Mouse (Mus musculus): Measurements from ENCODE around the gene Pcbp1. TPM values are rescaled to one million over a fixed set of nuclear protein-coding genes. Genes with fewer than 3 reads are reported as not detected.
A peak's percentile ranks its signal among the peaks of the same experiment; 100 is the strongest.
"Not testable (repeated sequence)": the region's sequence is repeated elsewhere in the genome, so short reads cannot be mapped to it uniquely, and the experiment has no call there.

Pcbp1 gene
- 488 and 506 TPM in 2 replicates for polyA plus RNA-seq (2015; fragmentation: Nextera tagmentation; extraction: Ambion mirVana)

- Histone ChIP-seq H3K36me3 (peaks cover 29% of the 10 kb centered on the region), H3K4me3 (replicated peaks) (peak within 1 kb of the TSS; percentile 87), H3K4me2 (peak within 1 kb of the TSS; percentile 67), H3K27ac (peak within 1 kb of the TSS; percentile 99), H3K9me3 (replicated peaks) (no peaks in the 10 kb centered on the region), H3K4me1 (peaks cover 25% of the 10 kb centered on the region), H3K9ac (peak within 1 kb of the TSS; percentile 96), H3K27me3 (no peaks in the 10 kb centered on the region)
- ATAC-seq (replicated peaks; ENCODE audit: low FRiP score), result peak; percentile 86
- under 1% methylated on average over 91 of the region's 120 CpGs for WGBS
Measured at GRCm38 (mm10) chr6:86526032-86526960, at the start of gene Pcbp1. TSS of gene Pcbp1 (minus strand) at chr6:86526321.

GRCm38 (mm10) chr6:86574495-86574894 is 48.4 kb upstream of the Pcbp1 start:
- Histone ChIP-seq H3K27ac (no peak overlapping the region), H3K4me3 (replicated peaks) (no peak overlapping the region), H3K9ac (no peak overlapping the region), H3K4me2 (no peak overlapping the region), H3K36me3 (no peaks in the 10 kb centered on the region), H3K9me3 (replicated peaks) (no peaks in the 10 kb centered on the region), H3K27me3 (no peaks in the 10 kb centered on the region), H3K4me1 (peaks cover 17% of the 10 kb centered on the region)
- ATAC-seq (replicated peaks; ENCODE audit: low FRiP score), result no peak
- 91% methylated on average over 3 of the region's 3 CpGs for WGBS

GRCm38 (mm10) chr6:86570830-86571229 is 44.7 kb upstream of the Pcbp1 start:
- ATAC-seq (replicated peaks; ENCODE audit: low FRiP score), result no peak
- H3K4me3 ChIP-seq (replicated peaks), result no peak overlapping the region
- peaks cover 15% of the 10 kb centered on the region for H3K4me1 ChIP-seq
- H3K27ac ChIP-seq, result no peak overlapping the region
- no peaks in the 10 kb centered on the region for H3K27me3 ChIP-seq
- no peak overlapping the region for H3K4me2 ChIP-seq
- no peak overlapping the region for H3K9ac ChIP-seq
- peaks cover 12% of the 10 kb centered on the region for H3K36me3 ChIP-seq
- WGBS, result 57% methylated on average over 9 of the region's 9 CpGs
- H3K9me3 ChIP-seq (replicated peaks), result no peaks in the 10 kb centered on the region

DNA sequence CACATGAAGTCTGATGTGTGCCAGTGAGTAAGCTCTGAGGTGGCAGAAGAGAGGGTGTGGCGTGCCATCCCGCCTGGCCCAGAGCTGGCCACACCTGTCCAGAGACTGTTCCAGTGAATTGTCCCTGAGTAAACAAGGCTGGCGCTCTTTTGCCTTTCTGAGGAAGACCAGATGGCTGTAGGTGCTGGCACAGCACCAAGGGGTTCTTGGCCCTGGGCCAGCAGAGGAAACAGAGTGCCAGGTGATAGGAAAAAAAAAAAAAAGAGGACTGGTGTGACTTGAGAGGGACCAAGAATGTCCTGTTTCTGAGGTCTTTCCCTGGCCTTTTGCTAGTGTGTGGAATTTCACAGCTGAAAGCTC is 43.3 kb upstream of the Pcbp1 start:
- no peak overlapping the region for H3K9ac ChIP-seq
- no peak overlapping the region for H3K4me3 ChIP-seq (replicated peaks)
- peaks cover 15% of the 10 kb centered on the region for H3K4me1 ChIP-seq
- H3K27me3 ChIP-seq, result no peaks in the 10 kb centered on the region
- H3K4me2 ChIP-seq, result no peak overlapping the region
- ATAC-seq (replicated peaks; ENCODE audit: low FRiP score), result no peak; the same call in 1 of the 2 replicates
- WGBS, result 50% methylated on average over 3 of the region's 3 CpGs
- H3K9me3 ChIP-seq (replicated peaks), result no peaks in the 10 kb centered on the region
- 0 out of 2 replicates have a peak overlapping the region, but pooled peaks have one; percentile 1 for H3K27ac ChIP-seq
- peaks cover 26% of the 10 kb centered on the region for H3K36me3 ChIP-seq

GRCm38 (mm10) chr6:86568816-86569460 is 42.8 kb upstream of the Pcbp1 start:
- Histone ChIP-seq H3K4me2 (no peak overlapping the region), H3K4me1 (peaks cover 15% of the 10 kb centered on the region), H3K27me3 (no peaks in the 10 kb centered on the region), H3K36me3 (peaks cover 30% of the 10 kb centered on the region), H3K27ac (0 out of 2 replicates have a peak overlapping the region, but pooled peaks have one; percentile 1), H3K9ac (no peak overlapping the region), H3K9me3 (replicated peaks) (no peaks in the 10 kb centered on the region), H3K4me3 (replicated peaks) (no peak overlapping the region)
- WGBS, result 53% methylated on average over 3 of the region's 3 CpGs
- ATAC-seq (replicated peaks; ENCODE audit: low FRiP score), result no peak

- no peak overlapping the region for H3K4me3 ChIP-seq (replicated peaks)
- no peaks in the 10 kb centered on the region for H3K27me3 ChIP-seq
- ATAC-seq (replicated peaks; ENCODE audit: low FRiP score), result no peak
- H3K4me2 ChIP-seq, result no peak overlapping the region
- WGBS, result 97% methylated on average over 2 of the region's 2 CpGs
- H3K4me1 ChIP-seq, result peaks cover 12% of the 10 kb centered on the region
- H3K9me3 ChIP-seq (replicated peaks), result no peaks in the 10 kb centered on the region
- peaks cover 57% of the 10 kb centered on the region for H3K36me3 ChIP-seq
- no peak overlapping the region for H3K27ac ChIP-seq
- no peak overlapping the region for H3K9ac ChIP-seq
Measured at GRCm38 (mm10) chr6:86565782-86566181, 39.7 kb upstream of the Pcbp1 start.

GRCm38 (mm10) chr6:86557182-86557581 is 31.1 kb upstream of the Pcbp1 start:
- not testable (repeated sequence) for H3K4me3 ChIP-seq (replicated peaks); H3K27ac ChIP-seq; H3K4me1 ChIP-seq; H3K9ac ChIP-seq; ATAC-seq (replicated peaks; ENCODE audit: low FRiP score); H3K4me2 ChIP-seq; H3K27me3 ChIP-seq; H3K9me3 ChIP-seq (replicated peaks)
- WGBS, result 85% methylated on average over 1 of the region's 1 CpGs
- peaks cover 82% of the 10 kb centered on the region for H3K36me3 ChIP-seq

GRCm38 (mm10) chr6:86556345-86557058 is 30.4 kb upstream of the Pcbp1 start:
- H3K4me3 ChIP-seq (replicated peaks), result no peak overlapping the region
- WGBS, result 95% methylated on average over 3 of the region's 3 CpGs
- no peak overlapping the region for H3K27ac ChIP-seq
- no peak overlapping the region for H3K9ac ChIP-seq
- no peak overlapping the region for H3K4me2 ChIP-seq
- peaks cover 83% of the 10 kb centered on the region for H3K36me3 ChIP-seq
- H3K9me3 ChIP-seq (replicated peaks), result no peaks in the 10 kb centered on the region
- H3K4me1 ChIP-seq, result no peaks in the 10 kb centered on the region
- no peak for ATAC-seq (replicated peaks; ENCODE audit: low FRiP score)
- H3K27me3 ChIP-seq, result no peaks in the 10 kb centered on the region

DNA sequence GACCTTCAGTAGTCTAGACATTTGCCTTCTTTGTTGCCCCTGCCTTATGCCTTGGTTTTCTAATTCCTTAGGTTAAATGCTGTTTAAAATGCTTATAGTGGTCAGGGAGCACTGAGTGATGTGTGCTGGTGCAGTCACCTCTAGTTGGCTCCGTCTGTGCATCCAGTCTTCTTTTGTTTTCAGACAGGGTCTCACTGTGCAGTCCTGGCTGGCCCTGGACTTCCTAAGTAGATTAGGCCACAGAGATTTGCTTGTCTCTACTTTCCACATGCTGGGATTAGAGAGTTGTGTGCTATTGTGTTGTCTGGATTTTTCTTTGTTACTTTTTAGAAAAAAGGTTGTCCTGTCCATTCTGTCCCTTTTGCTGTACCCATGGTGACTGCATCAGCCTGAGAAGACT is 24.5 kb upstream of the Pcbp1 start:
- H3K9me3 ChIP-seq (replicated peaks), result no peaks in the 10 kb centered on the region
- H3K27ac ChIP-seq, result no peak overlapping the region
- WGBS, result 83% methylated on average over 1 of the region's 1 CpGs
- no peak overlapping the region for H3K4me2 ChIP-seq
- H3K9ac ChIP-seq, result no peak overlapping the region
- ATAC-seq (replicated peaks; ENCODE audit: low FRiP score), result no peak
- H3K36me3 ChIP-seq, result peaks cover 84% of the 10 kb centered on the region
- no peaks in the 10 kb centered on the region for H3K27me3 ChIP-seq
- no peak overlapping the region for H3K4me3 ChIP-seq (replicated peaks)
- peaks cover 7% of the 10 kb centered on the region for H3K4me1 ChIP-seq

DNA sequence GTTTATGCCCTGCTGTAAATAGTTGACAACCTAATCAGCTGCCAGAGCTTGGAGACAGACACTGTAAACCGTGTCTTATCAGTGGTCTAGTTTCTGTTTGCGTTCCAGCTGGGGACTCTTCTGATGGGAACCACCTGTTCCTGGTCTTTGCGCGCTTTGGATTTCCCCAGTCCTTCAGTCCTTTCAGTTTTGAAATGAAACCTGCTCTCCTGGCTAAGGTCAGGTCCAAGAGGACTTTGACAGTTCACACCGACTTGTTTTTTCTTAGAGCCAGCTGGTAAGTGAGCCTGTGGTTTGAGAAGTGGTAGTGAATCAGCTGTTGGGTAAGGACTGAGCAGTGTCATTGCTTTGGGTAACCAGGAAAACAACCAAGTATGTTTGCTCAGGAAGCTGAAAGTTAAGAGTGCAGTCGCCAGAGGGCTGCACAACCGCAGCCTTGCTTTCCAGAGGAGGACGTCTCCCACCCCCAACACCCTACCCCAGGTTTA is 21.8 kb upstream of the Pcbp1 start:
- peak; percentile 73 for ATAC-seq (replicated peaks; ENCODE audit: low FRiP score)
- Histone ChIP-seq H3K4me3 (replicated peaks) (no peak overlapping the region), H3K9ac (no peak overlapping the region), H3K27ac (peak overlapping the region; percentile 66), H3K4me2 (no peak overlapping the region), H3K27me3 (no peaks in the 10 kb centered on the region), H3K9me3 (replicated peaks) (no peaks in the 10 kb centered on the region), H3K36me3 (peaks cover 89% of the 10 kb centered on the region), H3K4me1 (peaks cover 7% of the 10 kb centered on the region)
- 44% methylated on average over 8 of the region's 8 CpGs for WGBS

DNA sequence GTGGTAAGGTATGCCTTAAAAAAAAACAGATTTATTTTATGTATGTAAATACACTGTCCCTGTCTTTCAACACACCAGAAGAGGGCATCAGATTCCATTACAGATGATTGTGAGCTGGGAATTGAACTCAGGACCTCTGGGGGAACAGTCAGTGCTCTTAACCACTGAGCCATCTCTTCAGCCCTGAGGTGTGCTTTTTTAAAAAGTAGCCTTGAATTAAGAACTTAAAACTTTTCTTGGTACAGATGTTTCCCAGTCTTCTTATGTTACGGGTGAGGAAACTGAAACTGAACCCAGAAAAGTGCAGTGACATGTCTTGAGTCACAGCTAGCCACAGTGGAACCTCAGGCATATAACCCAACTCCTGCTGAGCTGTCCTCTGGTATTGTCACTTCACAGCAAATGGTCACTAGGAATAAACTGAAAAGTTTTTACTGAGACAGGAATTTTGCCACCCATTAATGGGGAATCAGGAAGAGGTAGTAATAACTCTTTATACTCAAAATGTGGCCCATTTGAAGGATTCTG is 21.2 kb upstream of the Pcbp1 start:
- no peak overlapping the region for H3K4me2 ChIP-seq
- H3K9ac ChIP-seq, result no peak overlapping the region
- WGBS, result 70% methylated on average over 1 of the region's 1 CpGs
- no peak for ATAC-seq (replicated peaks; ENCODE audit: low FRiP score)
- H3K36me3 ChIP-seq, result peaks cover 88% of the 10 kb centered on the region
- no peaks in the 10 kb centered on the region for H3K9me3 ChIP-seq (replicated peaks)
- H3K4me3 ChIP-seq (replicated peaks), result no peak overlapping the region
- peak overlapping the region; percentile 66 for H3K27ac ChIP-seq
- H3K4me1 ChIP-seq, result peaks cover 7% of the 10 kb centered on the region
- H3K27me3 ChIP-seq, result no peaks in the 10 kb centered on the region

All from kidney, embryonic 15.5 days (tissue).